Mouse (Mus musculus): ENCODE data around the gene Apoe. TPM values are rescaled to one million over a fixed set of nuclear protein-coding genes. Genes with fewer than 3 reads are reported as not detected.

Apoe gene
- total and polyA plus RNA-seq, 3 experiments, result 33.3 to 61.4 TPM; not detected in 1

DNA sequence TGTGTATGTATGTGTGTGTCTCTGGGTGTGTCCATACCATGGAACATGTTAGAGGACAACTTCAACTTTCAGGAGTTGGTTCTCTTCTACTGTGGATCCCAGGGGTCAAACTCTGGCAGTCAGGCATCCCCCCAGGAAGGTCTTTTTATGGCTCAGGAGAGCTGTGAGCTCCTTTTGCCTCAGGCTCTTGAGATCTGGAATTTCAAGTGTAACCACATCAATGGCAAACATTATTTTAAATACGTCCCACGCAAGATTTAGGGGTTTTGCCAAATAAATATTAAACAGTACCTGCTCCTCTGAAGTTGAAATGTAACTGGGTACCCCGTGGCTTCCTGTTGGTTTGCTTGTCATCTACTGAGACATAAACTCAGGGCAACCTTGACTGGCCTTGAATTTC lies 16.0 kb downstream of the Apoe start:
- H3K79me2 ChIP-seq (ENCODE audit: control insufficient read depth, insufficient read depth, low read length, poor library complexity), result no peaks in the 10 kb centered on the region
- no peak for TF ChIP-seq NELFE (IDR thresholded peaks at IDR 0.05; ENCODE audit: low read depth, low read length)
- TF ChIP-seq ZMIZ1 (IDR thresholded peaks at IDR 0.05; ENCODE audit: low read depth, low read length), result no peak
- no peak for TF ChIP-seq ZNF384 (IDR thresholded peaks at IDR 0.05; ENCODE audit: low read depth, low read length)
- TF ChIP-seq SIN3A (IDR thresholded peaks at IDR 0.05; ENCODE audit: low read length), result no peak
- TF ChIP-seq HCFC1 (IDR thresholded peaks at IDR 0.05; ENCODE audit: low read depth, low read length), result no peak
- no peak for TF ChIP-seq CHD2 (IDR thresholded peaks at IDR 0.05; ENCODE audit: low read length)
- TF ChIP-seq JUND (IDR thresholded peaks at IDR 0.05; ENCODE audit: low read depth, low read length), result no peak
- no peak for TF ChIP-seq MEF2A (IDR thresholded peaks at IDR 0.05; ENCODE audit: extremely low read depth, insufficient replicate concordance, low read depth, low read length, poor library complexity, severe bottlenecking)
- no peak for TF ChIP-seq TBP (IDR thresholded peaks at IDR 0.05; ENCODE audit: low read depth, low read length)
- no peak for TF ChIP-seq CTCF (IDR thresholded peaks at IDR 0.05 in 2 of 3, conservative IDR thresholded peaks at IDR 0.05 in 1 of 3; ENCODE audit: control insufficient read depth in 1 of 3, insufficient read depth in 1 of 3, low read depth in 2 of 3, low read length in 3 of 3, poor library complexity in 1 of 3, severe bottlenecking in 1 of 3)
- TF ChIP-seq MAX (IDR thresholded peaks at IDR 0.05; ENCODE audit: low read length), result no peak
- TF ChIP-seq ELF1 (IDR thresholded peaks at IDR 0.05; ENCODE audit: low read depth, low read length), result no peak
- TF ChIP-seq RCOR1 (IDR thresholded peaks at IDR 0.05; ENCODE audit: low read depth, low read length), result no peak
- no peak for TF ChIP-seq USF1 (IDR thresholded peaks at IDR 0.05; ENCODE audit: low read depth, low read length)
- no peak for TF ChIP-seq E2F4 (IDR thresholded peaks at IDR 0.05; ENCODE audit: borderline replicate concordance, low read depth, low read length)
- no peak for TF ChIP-seq ZKSCAN1 (IDR thresholded peaks at IDR 0.05; ENCODE audit: low read depth, low read length)
- TF ChIP-seq ZC3H11A (IDR thresholded peaks at IDR 0.05; ENCODE audit: low read depth, low read length), result no peak
- no peak for TF ChIP-seq NRF1 (IDR thresholded peaks at IDR 0.05; ENCODE audit: insufficient read depth, low read depth, low read length, poor library complexity, severe bottlenecking)
- TF ChIP-seq RAD21 (IDR thresholded peaks at IDR 0.05; ENCODE audit: low read depth, low read length), result no peak
- no peak for TF ChIP-seq GATA1 (IDR thresholded peaks at IDR 0.05; ENCODE audit: low read depth, low read length)
- no peak overlapping the region for H3K4me3 ChIP-seq (ENCODE audit: control insufficient read depth in 1 of 2, insufficient read depth in 1 of 2, low read depth in 2 of 2, low read length in 2 of 2)
- H3K27me3 ChIP-seq (ENCODE audit: control insufficient read depth in 1 of 2, insufficient read depth in 2 of 2, low read length in 2 of 2), result no peaks in the 10 kb centered on the region
- no peak overlapping the region for H3K9ac ChIP-seq (ENCODE audit: control insufficient read depth, low read depth, low read length, poor library complexity, severe bottlenecking)
- H3K9me3 ChIP-seq (replicated peaks; ENCODE audit: insufficient read depth, low read length), result no peaks in the 10 kb centered on the region
- peaks cover 0 to 7% of the 10 kb centered on the region in 2 experiments; a peak in 2 of 4 replicates for H3K36me3 ChIP-seq (ENCODE audit: control insufficient read depth in 1 of 2, insufficient read depth in 2 of 2, low read length in 2 of 2)
- DNase-seq (ENCODE audit: low read depth, low spot score), result no peak
- no peak overlapping the region for H3K27ac ChIP-seq (ENCODE audit: control insufficient read depth, low read depth, low read length)
- H3K4me1 ChIP-seq (ENCODE audit: control insufficient read depth in 1 of 2, insufficient read depth in 2 of 2, low read length in 2 of 2), result peaks cover 0 to 10% of the 10 kb centered on the region in 2 experiments; a peak in 2 of 4 replicates

DNA sequence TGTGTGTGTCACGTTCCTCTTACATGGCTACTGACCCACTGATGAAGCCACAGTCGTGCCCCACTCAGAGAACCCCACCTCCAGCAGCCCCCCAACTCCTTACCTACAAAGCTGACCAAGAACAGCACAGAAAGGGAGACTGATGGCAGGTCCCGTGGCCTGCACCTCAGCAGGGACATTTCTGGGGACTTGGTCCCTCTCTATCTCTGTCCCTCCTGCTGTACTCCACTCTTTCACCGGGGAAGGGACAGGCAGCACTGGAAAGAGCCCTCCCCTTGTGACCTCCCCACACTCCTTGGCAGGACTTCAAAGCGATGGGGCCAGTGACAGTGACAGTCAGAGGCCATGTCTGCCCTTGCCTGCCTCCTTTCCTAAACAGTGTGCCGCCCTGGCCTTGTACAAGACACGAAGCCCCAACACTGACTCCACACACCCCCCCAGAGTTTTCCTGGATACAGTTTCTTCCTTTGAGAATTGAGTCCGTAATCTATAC lies 17.7 kb downstream of the Apoe start, which contains the start of the genes Gm44805 and Apoc4:
Gene Gm44805, minus strand, starts transcription at position 222 of the 493 bp plus-strand sequence.
Gene Apoc4, minus strand, starts transcription at position 278 of the 493 bp plus-strand sequence.
- Histone ChIP-seq H3K4me1 (ENCODE audit: control insufficient read depth in 1 of 2, insufficient read depth in 2 of 2, low read length in 2 of 2) (no peaks in the 10 kb centered on the region), H3K79me2 (ENCODE audit: control insufficient read depth, insufficient read depth, low read length, poor library complexity) (no peaks in the 10 kb centered on the region), H3K27me3 (ENCODE audit: control insufficient read depth in 1 of 2, insufficient read depth in 2 of 2, low read length in 2 of 2) (no peaks in the 10 kb centered on the region), H3K27ac (ENCODE audit: control insufficient read depth, low read depth, low read length) (no peak within 1 kb of the TSS), H3K4me3 (ENCODE audit: control insufficient read depth in 1 of 2, insufficient read depth in 1 of 2, low read depth in 2 of 2, low read length in 2 of 2) (no peak within 1 kb of the TSS), H3K9me3 (replicated peaks; ENCODE audit: insufficient read depth, low read length) (no peaks in the 10 kb centered on the region), H3K9ac (ENCODE audit: control insufficient read depth, low read depth, low read length, poor library complexity, severe bottlenecking) (no peak within 1 kb of the TSS), H3K36me3 (ENCODE audit: control insufficient read depth in 1 of 2, insufficient read depth in 2 of 2, low read length in 2 of 2) (no peaks in the 10 kb centered on the region; a peak in 1 of 4 replicates)
- TF ChIP-seq MAZ (IDR thresholded peaks at IDR 0.05; ENCODE audit: low read depth, low read length), result no peak
- no peak for TF ChIP-seq NELFE (IDR thresholded peaks at IDR 0.05; ENCODE audit: low read depth, low read length)
- TF ChIP-seq KAT2A (conservative IDR thresholded peaks at IDR 0.05; ENCODE audit: low read depth, low read length), result no peak
- TF ChIP-seq JUND (IDR thresholded peaks at IDR 0.05; ENCODE audit: low read depth, low read length), result no peak
- no peak for TF ChIP-seq MXI1 (IDR thresholded peaks at IDR 0.05; ENCODE audit: low read depth, low read length)
- no peak for TF ChIP-seq EP300 (IDR thresholded peaks at IDR 0.05; ENCODE audit: low read depth in 1 of 2, low read length in 2 of 2)
- no peak for TF ChIP-seq SMC3 (IDR thresholded peaks at IDR 0.05; ENCODE audit: low read depth, low read length)
- TF ChIP-seq GABPA (IDR thresholded peaks at IDR 0.05; ENCODE audit: low read depth, low read length), result no peak
- no peak for TF ChIP-seq MYB (IDR thresholded peaks at IDR 0.05; ENCODE audit: low read depth, low read length)
- TF ChIP-seq TAL1 (IDR thresholded peaks at IDR 0.05; ENCODE audit: low read length), result no peak
- TF ChIP-seq BHLHE40 (IDR thresholded peaks at IDR 0.05; ENCODE audit: borderline replicate concordance, low read depth, low read length), result no peak
- no peak for TF ChIP-seq MAX (IDR thresholded peaks at IDR 0.05; ENCODE audit: low read length)
- no peak for TF ChIP-seq RAD21 (IDR thresholded peaks at IDR 0.05; ENCODE audit: low read depth, low read length)
- no peak for TF ChIP-seq ZC3H11A (IDR thresholded peaks at IDR 0.05; ENCODE audit: low read depth, low read length)
- no peak for TF ChIP-seq CHD1 (IDR thresholded peaks at IDR 0.05; ENCODE audit: low read depth, low read length)
- no peak for TF ChIP-seq ZKSCAN1 (IDR thresholded peaks at IDR 0.05; ENCODE audit: low read depth, low read length)
- no peak for DNase-seq (ENCODE audit: low read depth, low spot score)

All from MEL (cell line).